8 mouse cellular contexts compared by ENCODE assay signal in the genomic region with DNA sequence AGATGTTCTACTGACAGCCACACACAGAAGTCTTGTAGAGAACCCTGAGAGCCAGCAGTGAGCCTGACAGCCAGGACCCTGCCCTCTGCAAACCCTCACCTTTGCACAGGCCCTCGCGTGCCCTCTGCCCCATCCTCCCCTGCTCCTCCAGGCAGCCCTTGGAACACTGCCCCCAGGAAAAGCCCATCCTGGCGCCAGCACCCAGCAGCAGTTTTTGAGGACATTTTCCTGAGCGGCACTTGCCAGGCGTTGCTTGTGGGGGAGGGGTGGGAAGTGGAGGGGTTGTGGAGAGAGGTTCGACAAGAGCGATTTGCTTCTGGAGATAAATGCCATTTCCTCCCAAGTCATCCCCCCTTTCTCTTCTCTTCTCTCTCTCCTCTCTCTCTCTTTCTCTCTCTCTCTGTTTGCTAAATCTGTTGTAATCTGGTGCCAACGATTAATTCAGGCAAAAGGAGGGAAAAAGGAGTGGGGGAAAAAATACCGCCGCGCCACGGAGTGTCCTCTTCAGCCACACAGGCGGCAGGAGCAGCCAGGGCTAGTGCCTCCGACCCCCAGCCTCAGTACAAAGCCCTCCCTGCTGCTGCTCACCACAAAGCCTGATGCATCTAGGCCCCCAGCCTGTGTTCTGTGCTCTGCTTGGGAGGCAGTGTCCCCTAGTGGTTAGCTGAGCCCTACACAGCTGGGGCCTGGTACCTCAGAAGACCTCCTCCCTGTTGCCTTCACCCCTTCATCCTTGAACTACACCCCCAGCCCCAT. TPM values are rescaled to one million over a fixed set of nuclear protein-coding genes. Genes with fewer than 3 reads are reported as not detected.
A peak's percentile ranks its signal among the peaks of the same experiment; 100 is the strongest.
DNase-seq lines count a peak whose midpoint lies in the region; ATAC-seq lines count a peak whose summit lies in the region.

No protein-coding gene starts in this region.

- no peak overlapping the region for H3K4me3 ChIP-seq in heart, embryonic 14.5 days (ENCODE audit: control insufficient read depth in 1 of 2, insufficient read depth in 1 of 2, low read depth in 1 of 2, low read length in 2 of 2)
- H3K4me3 ChIP-seq in forebrain, embryonic 13.5 days: 0 out of 2 replicates have a peak overlapping the region, but pooled peaks have one; percentile 7
- H3K4me3 ChIP-seq in midbrain, embryonic 11.5 days (ENCODE audit: low read depth, low read length): peak overlapping the region; percentile 14; the same call in 1 of the 2 replicates

- H3K36me3 ChIP-seq in heart, embryonic 14.5 days (ENCODE audit: control insufficient read depth, insufficient read depth, low read length): no peaks in the 10 kb centered on the region
- H3K36me3 ChIP-seq in forebrain, embryonic 13.5 days (ENCODE audit: poor library complexity, severe bottlenecking): no peaks in the 10 kb centered on the region
- no peaks in the 10 kb centered on the region for H3K36me3 ChIP-seq in midbrain, embryonic 11.5 days (ENCODE audit: control insufficient read depth, insufficient read depth, low read length)

- ATAC-seq in heart, embryonic 14.5 days (ENCODE audit: insufficient number of reproducible peaks, insufficient read depth, low FRiP score, low read depth): no peak
- ATAC-seq in forebrain, embryonic 13.5 days: peak; percentile 86
- peak; percentile 86 for ATAC-seq in midbrain, embryonic 11.5 days (ENCODE audit: low FRiP score)
- ATAC-seq in erythroblast, adult 5-6 weeks (replicated peaks; ENCODE audit: low FRiP score, poor library complexity, severe bottlenecking): no peak

- WGBS in heart, embryonic 14.5 days: 12% methylated on average over 14 of the region's 14 CpGs
- 3% methylated on average over 13 of the region's 14 CpGs for WGBS in forebrain, embryonic 13.5 days
- 3% methylated on average over 14 of the region's 14 CpGs for WGBS in midbrain, embryonic 11.5 days

- peak overlapping the region; percentile 14; the same call in 1 of the 2 replicates for H3K9ac ChIP-seq in heart, embryonic 14.5 days (ENCODE audit: low read length)
- peak overlapping the region; percentile 58; the same call in 1 of the 2 replicates for H3K9ac ChIP-seq in forebrain, embryonic 13.5 days
- peak overlapping the region; percentile 62 for H3K9ac ChIP-seq in midbrain, embryonic 11.5 days (ENCODE audit: low read length)

- no peaks in the 10 kb centered on the region for H3K9me3 ChIP-seq in heart, embryonic 14.5 days (ENCODE audit: control insufficient read depth, low read length)
- H3K9me3 ChIP-seq in forebrain, embryonic 13.5 days (replicated peaks): no peaks in the 10 kb centered on the region
- H3K9me3 ChIP-seq in midbrain, embryonic 11.5 days (ENCODE audit: control insufficient read depth, low read length): no peaks in the 10 kb centered on the region

- intact Hi-C loops in heart, postnatal 25 days (cut with DNase I): no loop called here
- intact Hi-C loops in gastrocnemius, postnatal 36 days (cut with DNase I): no loop called here

- DNase-seq in heart, postnatal 25 days (ENCODE audit: low spot score): no peak
- peak; percentile 38 for DNase-seq in R1 (ENCODE audit: low read depth, low spot score)
- DNase-seq in kidney, postnatal 10 days: peak; percentile 67
- DNase-seq in midbrain, embryonic 11.5 days (ENCODE audit: low spot score, missing footprints): peak; percentile 94
- no peak for DNase-seq in gastrocnemius, postnatal 36 days

- H3K4me1 ChIP-seq in heart, embryonic 14.5 days (ENCODE audit: control insufficient read depth in 2 of 2, insufficient read depth in 2 of 2, low read length in 2 of 2): peaks cover 26 to 38% of the 10 kb centered on the region in 2 experiments
- peaks cover 73% of the 10 kb centered on the region for H3K4me1 ChIP-seq in forebrain, embryonic 13.5 days
- H3K4me1 ChIP-seq in midbrain, embryonic 11.5 days (ENCODE audit: control insufficient read depth, insufficient read depth, low read length): peaks cover 46% of the 10 kb centered on the region

- peak overlapping the region; percentile 17; the same call in 1 of the 2 replicates for H3K4me2 ChIP-seq in heart, embryonic 14.5 days (ENCODE audit: low read length)
- H3K4me2 ChIP-seq in forebrain, embryonic 13.5 days: peak overlapping the region; percentile 47
- peak overlapping the region; percentile 34; the same call in 1 of the 2 replicates for H3K4me2 ChIP-seq in midbrain, embryonic 11.5 days

- H3K27me3 ChIP-seq in heart, embryonic 14.5 days (ENCODE audit: control insufficient read depth, insufficient read depth, low read length): peaks cover 39% of the 10 kb centered on the region
- H3K27me3 ChIP-seq in forebrain, embryonic 13.5 days: peaks cover 43% of the 10 kb centered on the region
- peaks cover 19% of the 10 kb centered on the region; the same call in 1 of the 2 replicates for H3K27me3 ChIP-seq in midbrain, embryonic 11.5 days (ENCODE audit: control insufficient read depth, insufficient read depth, low read length)

- no peak overlapping the region for H3K27ac ChIP-seq in heart, embryonic 14.5 days (replicated peaks in 1 of 2; ENCODE audit: control insufficient read depth in 1 of 2, insufficient read depth in 1 of 2, low read depth in 2 of 2, low read length in 2 of 2)
- H3K27ac ChIP-seq in forebrain, embryonic 13.5 days: peak overlapping the region; percentile 75
- H3K27ac ChIP-seq in midbrain, embryonic 11.5 days (ENCODE audit: low read depth, low read length): 0 out of 2 replicates have a peak overlapping the region, but pooled peaks have one; percentile 27

RNA-seq across cellular contexts. Expression of gene Otub1, which starts 45.8 kb away (rescaled TPM):
- 151 and 153 TPM in 2 replicates for polyA plus RNA-seq in heart, embryonic 14.5 days (2014; fragmentation: Nextera tagmentation; extraction: Ambion mirVana)
- total RNA-seq in heart, postnatal 25 days (2021): 10 to 100 TPM; 74.7 to 82.3 TPM
- polyA plus RNA-seq in forebrain, embryonic 13.5 days (2015; fragmentation: Nextera tagmentation; extraction: Ambion mirVana): 242 and 249 TPM in 2 replicates
- 241 and 252 TPM in 2 replicates for polyA plus RNA-seq in midbrain, embryonic 11.5 days (2014; fragmentation: Nextera tagmentation; extraction: Ambion mirVana)
- 17.3 TPM in 2 replicates for total RNA-seq in erythroblast, adult 5-6 weeks (2015; ENCODE audit: low replicate concordance)
- total RNA-seq in erythroblast, adult 5-6 weeks (2017; ENCODE audit: low replicate concordance): 15.5 and 23.1 TPM in 2 replicates
- total RNA-seq in gastrocnemius, postnatal 36 days (2021): 10 to 100 TPM; 45.4 to 49.9 TPM

RNA-seq across cellular contexts. Expression of gene Flrt1, which starts 54.8 kb away (rescaled TPM):
- polyA plus RNA-seq in heart, embryonic 14.5 days (2014; fragmentation: Nextera tagmentation; extraction: Ambion mirVana): 1.4 and 1.5 TPM in 2 replicates
- total RNA-seq in heart, postnatal 25 days (2021): 1 to 10 TPM; 1.1 to 1.4 TPM
- polyA plus RNA-seq in forebrain, embryonic 13.5 days (2015; fragmentation: Nextera tagmentation; extraction: Ambion mirVana): 10.4 and 11.3 TPM in 2 replicates
- 7.5 and 8.2 TPM in 2 replicates for polyA plus RNA-seq in midbrain, embryonic 11.5 days (2014; fragmentation: Nextera tagmentation; extraction: Ambion mirVana)
- not detected in 2 replicates for total RNA-seq in erythroblast, adult 5-6 weeks (2015; ENCODE audit: low replicate concordance)
- total RNA-seq in erythroblast, adult 5-6 weeks (2017; ENCODE audit: low replicate concordance): not detected in 2 replicates
- under 1 TPM; 0.36 to 0.49 TPM for total RNA-seq in gastrocnemius, postnatal 36 days (2021)

RNA-seq across cellular contexts. Expression of gene Cox8a, which starts 57.1 kb away (rescaled TPM):
- polyA plus RNA-seq in heart, embryonic 14.5 days (2014; fragmentation: Nextera tagmentation; extraction: Ambion mirVana): 2,457 and 2,575 TPM in 2 replicates
- total RNA-seq in heart, postnatal 25 days (2021): 100 to 1,000 TPM; 407 to 462 TPM
- polyA plus RNA-seq in forebrain, embryonic 13.5 days (2015; fragmentation: Nextera tagmentation; extraction: Ambion mirVana): 673 and 749 TPM in 2 replicates
- 730 and 757 TPM in 2 replicates for polyA plus RNA-seq in midbrain, embryonic 11.5 days (2014; fragmentation: Nextera tagmentation; extraction: Ambion mirVana)
- total RNA-seq in erythroblast, adult 5-6 weeks (2015; ENCODE audit: low replicate concordance): 177 and 188 TPM in 2 replicates
- 51.3 and 166 TPM in 2 replicates for total RNA-seq in erythroblast, adult 5-6 weeks (2017; ENCODE audit: low replicate concordance)
- 10 to 100 TPM; 80.2 to 87.0 TPM for total RNA-seq in gastrocnemius, postnatal 36 days (2021)

Comparison
In these comparisons a context has a peak if more than half of its experiments do, and no peak if none do; other contexts are left out.
1. ATAC-seq: peak in forebrain, embryonic 13.5 days (single experiment) and midbrain, embryonic 11.5 days (single experiment); none in heart, embryonic 14.5 days (single experiment) and erythroblast, adult 5-6 weeks (single experiment).
2. H3K27ac ChIP-seq: peak in forebrain, embryonic 13.5 days (single experiment) and midbrain, embryonic 11.5 days (single experiment); none in heart, embryonic 14.5 days (0 of 2).
3. H3K4me3 ChIP-seq: peak in forebrain, embryonic 13.5 days (single experiment) and midbrain, embryonic 11.5 days (single experiment); none in heart, embryonic 14.5 days (0 of 2).
4. DNase-seq: peak in R1 (single experiment), kidney, postnatal 10 days (single experiment) and midbrain, embryonic 11.5 days (single experiment); none in heart, postnatal 25 days (single experiment) and gastrocnemius, postnatal 36 days (0 of 2).
5. Peak in every context shown above with its lines, with median percentiles within 50 percentile points of each other: H3K4me2 ChIP-seq and H3K9ac ChIP-seq.